Mouse (Mus musculus) lung, embryonic 14.5 days (tissue): ENCODE results near the gene Slc27a1. TPM values are rescaled to one million over a fixed set of nuclear protein-coding genes. Genes with fewer than 3 reads are reported as not detected.

Experiments used
- ATAC-seq: fragments of 200-750 bp; cut with Nextera tagmentation; 2 replicates; pipeline ENCODE4 v1.8.0; 2017; ENCODE audit warnings: mild to moderate bottlenecking, moderate TSS enrichment, moderate library complexity; ENCODE audit not compliant: insufficient read depth
- DNase-seq: peaks from one replicate; pipeline ENCODE4 v3.0.0-alpha.2; 2015
- H3K27ac ChIP-seq: fragments of 300-500 bp; sonication (generic); 2 replicates; pipeline ENCODE4 v1.5.1; 2014; ENCODE audit warnings: low read depth, mild to moderate bottlenecking, moderate library complexity
- H3K27me3 ChIP-seq: fragments of 300-500 bp; sonication (generic); 2 replicates; pipeline ENCODE4 v1.6.1; 2014; ENCODE audit warnings: low read length, control low read depth; ENCODE audit not compliant: insufficient read depth
- H3K36me3 ChIP-seq: fragments of 300-500 bp; sonication (generic); 2 replicates; pipeline ENCODE4 v1.6.1; 2014; ENCODE audit warnings: control low read depth; ENCODE audit not compliant: insufficient read depth
- H3K4me1 ChIP-seq: fragments of 300-500 bp; sonication (generic); 2 replicates; pipeline ENCODE4 v1.6.1; 2014; ENCODE audit warnings: antibody characterized with exemption, control low read depth; ENCODE audit not compliant: insufficient read depth
- H3K4me2 ChIP-seq: fragments of 300-500 bp; sonication (generic); 2 replicates; pipeline ENCODE4 v1.6.1; 2014; ENCODE audit warnings: mild to moderate bottlenecking
- H3K4me3 ChIP-seq: fragments of 300-500 bp; sonication (generic); 2 replicates; pipeline ENCODE4 v1.5.1; 2014; ENCODE audit warnings: low read depth, low read length
- H3K9ac ChIP-seq: fragments of 300-500 bp; sonication (generic); 2 replicates; pipeline ENCODE4 v1.6.1; 2014
- H3K9me3 ChIP-seq: fragments of 300-500 bp; sonication (generic); 2 replicates; pipeline ENCODE4 v1.6.1; 2016; ENCODE audit warnings: low read depth, low read length, control low read depth
- CTCF ChIP-seq: IDR thresholded peaks from 2 replicates; pipeline ENCODE4 v1.5.1; 2016; ENCODE audit warnings: antibody characterized with exemption, low read depth
- WGBS: fragments of 180-500 bp; shearing (Covaris S2); extraction: QIAGEN DNeasy Blood & Tissue Kit; methylation state at CpG from one replicate; pipeline ENCODE4 v1.1.7; 2014; 5-methylcytosine and 5-hydroxymethylcytosine counted together
- polyA plus RNA-seq: library from polyadenylated mRNA; unstranded; fragments of >200 nt; fragmentation: Nextera tagmentation; extraction: Ambion mirVana; gene quantifications from 2 replicates; pipeline ENCODE4 v1.2.1, GENCODE M21; 2014

The Slc27a1 gene
- polyA plus RNA-seq, 1 experiment from 2014 or later = 19.9 TPM

DNA sequence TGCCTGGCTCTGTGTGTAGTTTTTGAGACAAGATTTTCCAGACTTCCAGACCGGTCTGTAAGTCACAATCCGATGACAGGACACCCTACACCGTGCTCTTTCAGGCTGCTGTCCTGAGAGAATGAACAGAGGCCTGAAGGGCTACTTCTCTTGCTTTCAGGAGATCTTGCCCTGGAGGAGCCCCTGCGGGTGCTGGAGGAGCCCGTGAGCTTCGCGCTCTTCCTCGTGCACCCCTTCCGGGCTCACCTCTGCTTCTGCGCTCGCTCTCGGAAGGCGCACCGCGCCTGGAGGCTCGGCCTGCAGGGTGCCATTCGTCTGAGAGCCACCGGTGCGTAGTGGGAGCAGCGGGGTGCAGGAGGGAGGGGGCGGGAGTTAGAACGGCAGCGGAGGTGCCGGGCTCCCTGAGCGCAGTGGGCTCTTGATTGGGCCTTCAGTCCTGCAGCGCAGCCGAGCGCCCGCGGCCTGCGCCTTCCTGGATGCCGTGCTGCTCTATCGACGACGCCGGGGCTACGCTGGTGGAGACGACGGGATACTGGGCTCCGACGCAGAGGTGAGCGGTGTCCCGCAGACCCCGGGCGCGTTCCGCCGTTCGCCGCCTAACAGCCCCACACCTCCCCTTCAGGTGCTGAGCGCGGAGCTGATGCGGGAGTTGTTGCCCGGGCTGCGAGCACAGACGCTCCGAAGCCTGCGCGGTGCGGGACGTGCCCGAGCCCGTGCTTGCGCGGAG is 33.4 kb downstream of the Slc27a1 start:
- Histone ChIP-seq H3K9me3 (no peaks in the 10 kb centered on the region), H3K4me1 (0 out of 2 replicates have a peak, but pooled peaks cover 5% of the 10 kb centered on the region), H3K27ac (no peak overlapping the region), H3K9ac (peak overlapping the region; percentile 16; the same call in 1 of the 2 replicates), H3K4me3 (peak overlapping the region; percentile 35), H3K36me3 (peaks cover 3% of the 10 kb centered on the region; the same call in 1 of the 2 replicates), H3K27me3 (peaks cover 22% of the 10 kb centered on the region), H3K4me2 (peak overlapping the region; percentile 74)
- ATAC-seq (peak; percentile 21), DNase-seq (peak; percentile 29)
- WGBS = 4% methylated on average over 49 of the region's 65 CpGs
- no peak for TF ChIP-seq CTCF

DNA sequence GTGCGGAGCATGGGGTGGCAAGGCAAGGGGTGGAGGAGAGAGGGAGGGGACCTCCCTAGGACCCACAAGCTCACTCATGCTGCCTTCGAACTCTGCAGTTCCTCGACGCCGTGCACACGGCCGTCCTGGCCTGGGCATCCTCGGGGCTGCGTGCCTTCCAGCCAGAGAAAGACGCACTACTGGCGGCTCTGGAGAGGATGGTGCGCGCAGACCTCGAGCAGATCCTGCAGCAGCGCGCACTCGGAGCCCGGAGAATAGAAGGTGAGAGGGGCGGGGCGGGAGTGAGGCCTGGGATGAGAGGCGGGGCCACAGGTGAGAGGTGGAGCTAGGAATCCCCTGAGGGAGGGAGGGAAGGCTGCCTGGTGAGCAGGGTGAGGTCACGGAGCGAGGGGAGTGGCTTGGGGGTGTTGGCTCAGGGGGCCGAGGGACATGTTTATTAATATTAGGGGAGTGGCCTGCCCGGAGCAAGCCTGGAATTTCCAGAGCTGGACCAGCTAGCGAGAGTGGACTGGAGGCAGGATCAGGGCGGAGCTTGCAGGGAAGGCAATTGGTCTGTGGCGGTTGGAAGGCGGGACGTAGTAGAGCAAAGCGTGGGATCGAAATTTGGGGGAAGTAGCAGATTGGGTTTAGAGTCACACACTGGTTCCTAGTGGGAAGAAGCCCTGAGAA is 34.1 kb downstream of the Slc27a1 start:
- Histone ChIP-seq H3K4me1 (0 out of 2 replicates have a peak, but pooled peaks cover 5% of the 10 kb centered on the region), H3K9ac (peak overlapping the region; percentile 16; the same call in 1 of the 2 replicates), H3K9me3 (no peaks in the 10 kb centered on the region), H3K36me3 (peaks cover 3% of the 10 kb centered on the region; the same call in 1 of the 2 replicates), H3K4me2 (peak overlapping the region; percentile 74), H3K27ac (no peak overlapping the region), H3K4me3 (peak overlapping the region; percentile 35), H3K27me3 (peaks cover 22% of the 10 kb centered on the region)
- peak; percentile 90 for DNase-seq
- no peak for TF ChIP-seq CTCF
- under 1% methylated on average over 32 of the region's 32 CpGs for WGBS
- ATAC-seq = peak; percentile 89

DNA sequence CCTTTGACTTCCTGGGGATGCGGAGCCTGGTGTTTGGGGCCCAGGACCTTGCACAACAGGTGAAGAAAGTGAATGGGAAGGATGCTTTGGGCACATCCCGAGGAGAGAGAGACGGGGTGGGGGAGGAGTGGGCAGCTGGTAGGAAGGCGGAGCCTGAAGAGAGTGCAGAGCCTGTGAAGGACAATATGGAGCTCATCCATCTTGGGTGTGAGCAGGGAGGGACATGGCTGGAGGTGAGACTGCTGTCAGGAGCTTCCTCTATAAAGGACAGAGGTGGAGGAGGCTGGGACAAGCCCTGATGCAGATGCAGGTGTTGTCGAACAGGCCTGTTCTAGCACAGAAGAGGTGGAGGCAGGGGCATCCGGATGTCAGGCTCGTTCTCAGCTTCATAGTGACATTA is 35.3 kb downstream of the Slc27a1 start:
- no peak for ATAC-seq
- WGBS = 42% methylated on average over 7 of the region's 7 CpGs
- Histone ChIP-seq H3K4me1 (0 out of 2 replicates have a peak, but pooled peaks cover 5% of the 10 kb centered on the region), H3K9me3 (no peaks in the 10 kb centered on the region), H3K36me3 (peaks cover 3% of the 10 kb centered on the region; the same call in 1 of the 2 replicates), H3K27ac (no peak overlapping the region), H3K4me3 (no peak overlapping the region), H3K9ac (no peak overlapping the region), H3K27me3 (peaks cover 22% of the 10 kb centered on the region), H3K4me2 (no peak overlapping the region)
- no peak for TF ChIP-seq CTCF
- no peak for DNase-seq

DNA sequence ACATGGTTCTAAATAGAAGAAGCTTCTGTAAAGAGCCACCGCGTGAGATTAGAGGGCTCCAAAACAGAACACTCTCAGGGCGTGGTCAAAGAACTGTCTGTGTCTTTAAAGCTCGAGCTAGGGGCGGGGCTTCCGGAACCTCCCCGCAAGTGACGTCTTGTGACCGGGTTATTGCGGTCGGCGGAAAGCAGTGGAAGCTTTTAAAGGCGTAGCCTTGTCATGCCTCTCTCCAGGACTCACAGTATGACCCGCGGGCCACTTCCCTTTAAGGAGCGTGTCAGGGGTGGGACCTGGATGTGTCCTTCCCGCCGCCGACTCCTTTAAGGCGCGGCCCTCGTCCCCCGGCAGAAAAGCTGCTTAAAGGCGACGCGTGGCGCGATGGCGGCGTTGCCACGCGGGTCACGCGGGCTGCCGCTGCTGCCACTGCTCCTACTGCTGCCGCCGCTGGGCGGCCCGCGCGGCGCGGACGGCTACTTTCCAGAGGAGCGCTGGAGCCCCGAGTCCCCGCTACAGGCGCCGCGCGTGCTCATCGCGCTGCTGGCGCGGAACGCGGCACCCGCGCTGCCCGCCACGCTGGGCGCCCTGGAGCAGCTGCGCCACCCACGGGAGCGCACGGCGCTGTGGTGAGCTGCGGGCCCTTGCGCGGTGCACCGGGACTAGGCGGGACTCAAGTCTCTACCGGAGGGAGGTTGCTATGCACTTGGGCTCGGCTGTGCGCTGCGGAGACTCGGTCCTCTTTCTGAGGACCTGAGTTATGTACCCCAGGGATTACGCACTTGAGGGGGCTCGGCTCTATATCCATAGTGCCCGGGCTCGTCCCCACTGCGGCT is 42.4 kb downstream of the Slc27a1 start, which contains the start of gene Colgalt1:
Colgalt1 (plus strand) TSS at position 177 of the 830 bp plus-strand sequence.
- Histone ChIP-seq H3K4me2 (peak within 1 kb of the TSS; percentile 90), H3K4me1 (peaks cover 10% of the 10 kb centered on the region), H3K4me3 (peak within 1 kb of the TSS; percentile 92), H3K27ac (peak within 1 kb of the TSS; percentile 85), H3K36me3 (peaks cover 27% of the 10 kb centered on the region), H3K9ac (peak within 1 kb of the TSS; percentile 88), H3K9me3 (no peaks in the 10 kb centered on the region), H3K27me3 (no peaks in the 10 kb centered on the region)
- ATAC-seq = peak; percentile 100
- WGBS = under 1% methylated on average over 80 of the region's 82 CpGs
- DNase-seq = peak; percentile 99
- TF ChIP-seq CTCF = no peak

DNA sequence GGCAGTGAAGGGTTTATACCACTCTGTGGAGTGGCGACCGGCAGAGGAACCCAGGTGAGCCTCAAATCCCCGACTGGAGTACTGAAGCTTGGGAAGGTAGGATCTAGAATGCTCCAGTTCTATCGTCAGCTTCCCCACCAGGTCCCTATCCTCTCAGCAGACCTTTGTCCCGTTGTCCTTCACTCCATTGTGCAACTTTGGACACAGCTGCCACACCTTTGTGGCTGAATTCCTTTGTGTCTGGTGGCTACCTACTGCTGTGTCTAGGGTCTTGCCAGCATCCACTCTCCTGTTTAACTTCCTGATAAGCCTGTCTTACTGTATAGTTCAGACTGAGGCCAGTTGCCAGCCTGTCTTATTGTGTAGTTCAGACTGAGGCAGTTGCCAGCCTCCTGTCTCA is 43.5 kb downstream of the Slc27a1 start:
- Histone ChIP-seq H3K36me3 (peaks cover 36% of the 10 kb centered on the region), H3K4me3 (peak overlapping the region; percentile 92), H3K4me2 (peak overlapping the region; percentile 90), H3K9ac (peak overlapping the region; percentile 88), H3K27ac (no peak overlapping the region), H3K9me3 (no peaks in the 10 kb centered on the region), H3K4me1 (peaks cover 10% of the 10 kb centered on the region), H3K27me3 (no peaks in the 10 kb centered on the region)
- DNase-seq (no peak), ATAC-seq (no peak)
- WGBS = 32% methylated on average over 5 of the region's 5 CpGs
- TF ChIP-seq CTCF = no peak

DNA sequence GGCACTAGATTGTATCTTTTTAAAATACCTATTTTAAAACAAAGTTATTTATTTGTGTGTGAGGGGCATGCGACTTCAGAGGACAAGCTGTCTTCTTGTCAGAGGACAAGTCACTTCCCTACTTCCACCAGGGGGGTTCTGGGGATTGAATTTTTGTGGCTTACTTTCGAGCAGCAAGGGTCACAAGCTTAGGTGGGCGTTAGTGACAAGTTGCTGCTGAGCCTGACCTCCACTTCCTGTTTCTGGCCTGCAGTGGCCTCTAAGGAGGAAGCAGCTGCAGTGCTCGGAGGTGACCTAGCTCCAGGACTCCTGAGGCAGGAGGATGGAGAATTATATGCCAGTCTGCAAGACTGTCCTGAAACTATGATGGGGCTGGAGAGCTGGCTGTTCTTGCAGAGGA is 44.7 kb downstream of the Slc27a1 start:
- Histone ChIP-seq H3K9ac (no peak overlapping the region), H3K36me3 (peaks cover 49% of the 10 kb centered on the region), H3K4me2 (no peak overlapping the region), H3K4me3 (no peak overlapping the region), H3K27ac (no peak overlapping the region), H3K27me3 (no peaks in the 10 kb centered on the region), H3K4me1 (peaks cover 10% of the 10 kb centered on the region), H3K9me3 (no peaks in the 10 kb centered on the region)
- DNase-seq = no peak
- TF ChIP-seq CTCF = no peak
- no peak for ATAC-seq
- 43% methylated on average over 4 of the region's 4 CpGs for WGBS
